Mouse (Mus musculus) fat pad, adult 2 months (tissue): Measurements from ENCODE around the gene Agbl4.

Source experiments
- DNase-seq: peaks from one replicate; pipeline ENCODE4 v3.0.0-alpha.2; 2011; ENCODE audit warnings: low read depth, low spot score; ENCODE audit errors: extremely low read depth

The Agbl4 gene

DNA sequence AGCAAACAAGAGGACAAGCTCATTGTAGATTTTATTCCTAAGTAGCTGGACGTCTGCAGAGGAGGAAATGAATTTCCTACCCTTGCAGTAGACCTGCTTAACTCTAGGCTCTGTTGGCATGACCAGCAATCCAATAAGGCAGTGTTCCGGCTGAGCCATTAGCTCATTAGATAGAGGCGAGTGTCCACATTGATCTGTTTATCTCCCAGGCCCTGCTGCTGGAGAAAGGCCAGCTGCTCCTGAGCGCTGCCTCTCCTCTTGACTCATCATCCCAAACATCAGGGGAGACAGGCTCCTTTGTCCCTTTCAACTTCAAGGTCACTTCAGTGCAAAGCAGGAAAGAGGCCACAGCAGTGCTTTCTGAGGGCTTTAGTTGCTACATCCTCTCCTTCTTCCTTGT, 858.0 kb downstream of the Agbl4 start:
- no peak for DNase-seq

GRCm38 (mm10) chr4:111256931-111257330, 859.5 kb downstream of the Agbl4 start:
- DNase-seq = no peak

DNA sequence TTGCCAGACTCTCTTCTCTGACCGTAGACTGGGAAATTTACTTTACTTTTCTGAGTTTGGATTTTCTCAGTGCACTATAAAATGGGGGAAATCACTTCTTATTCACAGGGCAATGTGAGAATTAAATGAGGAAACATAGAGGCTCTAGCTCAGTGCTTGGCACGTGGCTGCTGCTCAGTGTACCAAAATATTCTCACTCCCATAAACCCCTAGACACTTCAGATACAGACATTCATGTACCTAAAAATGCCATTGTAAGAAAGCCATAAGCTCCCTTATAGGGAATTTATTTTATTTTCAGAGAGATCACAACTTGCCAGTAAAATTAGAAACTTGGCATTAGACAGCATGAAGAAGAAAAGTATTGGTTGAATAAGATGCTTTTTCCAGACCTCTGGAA, 883.5 kb downstream of the Agbl4 start:
- DNase-seq = no peak

DNA sequence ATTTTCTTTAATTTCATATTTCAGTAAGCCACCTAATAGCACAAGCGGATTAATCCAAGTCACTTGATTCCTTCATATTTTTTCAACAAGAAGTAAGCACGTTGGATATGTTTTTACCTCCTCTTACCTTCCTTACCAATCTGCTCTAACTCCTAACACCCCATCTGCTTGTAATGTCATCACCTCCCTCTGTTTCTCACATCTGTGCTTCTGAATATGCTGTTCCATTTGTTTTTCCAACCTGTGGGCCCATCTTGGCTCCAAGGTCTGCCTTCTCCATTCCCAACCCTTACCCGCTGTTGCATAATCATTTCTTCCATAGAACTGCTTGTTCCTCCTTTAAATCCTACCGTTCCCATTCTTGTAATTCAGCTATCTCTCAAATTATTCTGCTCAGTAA, 884.4 kb downstream of the Agbl4 start:
- DNase-seq = no peak

GRCm38 (mm10) chr4:111284625-111285024, 887.2 kb downstream of the Agbl4 start:
- no peak for DNase-seq

GRCm38 (mm10) chr4:111294528-111295241, 897.2 kb downstream of the Agbl4 start:
- no peak for DNase-seq

DNA sequence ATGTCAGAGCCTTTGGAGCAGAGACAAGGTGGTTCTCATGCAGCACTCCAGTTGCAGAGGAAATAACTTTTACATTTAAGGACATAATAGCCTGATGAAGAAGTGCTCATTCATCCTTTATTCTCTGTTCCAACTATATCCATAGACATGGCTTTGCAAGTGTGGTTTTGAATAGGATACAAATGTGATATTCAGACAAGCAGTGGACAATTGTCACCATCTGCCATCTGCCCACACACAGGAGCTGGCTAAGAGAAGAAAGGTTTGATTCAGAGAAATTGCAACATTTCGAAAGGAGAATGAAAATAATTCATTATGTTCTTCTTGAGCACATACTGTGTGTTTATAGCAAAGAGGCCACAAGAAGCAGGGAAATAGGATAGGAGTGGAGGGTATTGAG, 909.1 kb downstream of the Agbl4 start:
- DNase-seq = no peak

DNA sequence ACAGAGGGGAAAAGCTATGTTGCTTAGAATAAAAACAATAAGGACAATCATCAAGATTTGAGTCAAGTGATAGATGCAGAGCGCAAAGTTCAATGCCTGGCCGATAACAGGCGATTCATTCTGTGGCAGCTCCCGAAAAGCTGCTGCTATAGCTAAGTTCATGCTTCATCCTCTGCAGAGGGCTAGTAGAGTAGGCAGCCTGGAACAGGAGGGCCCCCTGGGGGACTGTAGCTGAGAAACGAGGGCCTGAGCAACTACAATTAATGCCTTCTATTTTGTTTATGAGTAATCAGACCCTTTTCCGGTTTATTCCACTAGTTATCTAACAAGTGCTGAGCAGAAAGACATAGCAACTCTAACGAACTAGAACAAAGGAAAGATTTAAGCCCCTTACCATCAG, 909.7 kb downstream of the Agbl4 start:
- DNase-seq = no peak

GRCm38 (mm10) chr4:111307633-111308032, 910.2 kb downstream of the Agbl4 start:
- no peak for DNase-seq

DNA sequence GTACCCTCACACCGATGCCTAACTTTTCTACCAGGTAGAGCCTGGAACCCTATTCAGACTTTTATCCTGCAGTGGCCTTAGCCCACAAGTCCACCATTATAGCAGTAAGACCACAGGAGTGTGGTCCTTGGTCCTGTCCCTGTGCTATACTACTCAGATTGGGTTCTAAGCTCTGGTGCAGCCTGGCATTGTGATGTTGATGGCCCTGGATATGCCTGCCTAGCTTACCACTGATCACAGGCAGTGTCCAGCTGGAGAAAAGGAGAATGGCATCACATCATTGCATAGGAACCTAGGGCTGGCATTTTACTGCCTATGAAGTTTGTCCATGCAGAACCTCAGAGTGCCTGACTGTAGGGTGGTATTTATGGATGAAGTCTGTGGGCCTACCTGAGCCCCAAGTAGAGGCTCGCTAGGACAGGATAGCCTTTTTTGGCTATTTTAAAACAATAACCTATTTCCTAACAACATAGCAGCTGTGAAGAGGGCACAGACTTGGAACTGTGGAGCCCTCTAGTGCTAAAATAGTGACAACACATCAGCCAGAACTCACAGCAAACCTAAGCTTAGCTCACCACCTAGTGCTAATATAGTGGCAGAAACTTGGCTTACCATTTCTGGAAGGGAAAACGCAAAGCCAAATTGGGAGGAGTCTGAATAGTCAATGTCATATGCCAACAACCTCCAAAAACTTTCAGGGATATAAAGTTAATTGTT, 911.3 kb downstream of the Agbl4 start:
- DNase-seq = no peak

DNA sequence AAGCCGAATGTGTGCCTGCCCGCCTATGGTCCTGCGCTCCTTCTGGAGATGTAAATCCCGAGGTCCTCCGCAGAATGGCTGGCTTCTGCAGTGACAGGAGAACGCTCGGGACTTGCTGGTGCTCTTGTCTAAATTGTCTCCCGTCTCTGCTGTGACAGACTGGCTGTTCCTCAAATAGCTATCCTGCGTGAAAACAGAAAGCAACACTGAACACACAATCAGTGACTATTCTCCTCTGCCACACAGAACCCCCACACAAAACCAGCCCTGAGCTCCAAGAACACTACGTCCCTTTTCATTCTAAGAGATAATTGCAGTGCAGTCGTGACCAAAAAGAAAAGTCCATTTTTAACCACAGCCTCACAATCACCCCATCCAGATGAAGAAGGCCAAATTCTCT, 929.6 kb downstream of the Agbl4 start:
- DNase-seq = no peak

DNA sequence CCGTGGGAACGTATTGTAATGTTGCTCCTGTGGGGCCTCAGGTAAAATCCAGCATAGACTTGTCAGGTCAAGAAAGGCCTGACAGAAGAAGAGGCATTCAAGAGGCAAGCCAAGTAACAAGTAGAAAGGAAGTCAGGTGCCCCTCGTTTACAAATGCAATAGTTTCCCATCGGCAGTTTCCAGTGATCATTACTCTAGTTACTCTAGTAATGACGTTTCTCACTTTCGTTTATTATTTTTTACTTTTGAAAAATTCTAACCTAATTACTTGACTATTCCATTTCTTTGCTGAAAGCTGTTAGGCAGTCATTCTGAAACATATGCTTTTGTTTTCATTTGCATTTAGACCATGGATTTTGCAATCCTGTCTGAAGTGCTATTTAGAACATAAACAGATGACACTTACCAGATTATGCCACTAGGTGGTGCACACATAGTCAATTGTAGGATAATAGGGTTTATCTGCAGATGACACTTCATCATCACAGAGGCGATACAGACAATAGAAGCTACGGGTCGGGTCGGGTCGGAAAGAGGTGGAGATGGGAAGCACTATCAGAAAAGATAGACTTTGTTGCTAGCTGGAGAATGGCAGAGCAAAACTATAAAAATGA, 930.4 kb downstream of the Agbl4 start:
- DNase-seq = no peak

- DNase-seq = no peak
Measured at GRCm38 (mm10) chr4:111329501-111329900, 932.0 kb downstream of the Agbl4 start.

DNA sequence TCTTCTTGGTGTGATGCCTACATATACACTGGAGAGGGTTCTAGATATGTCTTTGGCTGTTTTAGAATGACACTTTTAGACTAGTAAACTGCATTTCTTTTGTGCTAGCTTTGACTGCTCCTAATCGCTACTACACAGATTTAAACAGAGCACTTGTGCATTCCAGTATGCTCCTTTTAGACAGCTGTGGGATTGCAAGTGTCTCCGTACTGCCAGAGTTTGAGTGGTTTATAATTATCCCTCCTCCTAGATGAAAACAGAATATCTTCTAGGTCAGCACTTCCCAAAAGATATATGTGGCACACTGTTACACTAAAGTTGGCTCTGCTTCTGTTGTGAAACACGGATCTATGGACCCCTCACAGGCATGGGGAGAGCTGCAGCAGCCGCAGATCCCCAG, 935.4 kb downstream of the Agbl4 start:
- DNase-seq = no peak

DNA sequence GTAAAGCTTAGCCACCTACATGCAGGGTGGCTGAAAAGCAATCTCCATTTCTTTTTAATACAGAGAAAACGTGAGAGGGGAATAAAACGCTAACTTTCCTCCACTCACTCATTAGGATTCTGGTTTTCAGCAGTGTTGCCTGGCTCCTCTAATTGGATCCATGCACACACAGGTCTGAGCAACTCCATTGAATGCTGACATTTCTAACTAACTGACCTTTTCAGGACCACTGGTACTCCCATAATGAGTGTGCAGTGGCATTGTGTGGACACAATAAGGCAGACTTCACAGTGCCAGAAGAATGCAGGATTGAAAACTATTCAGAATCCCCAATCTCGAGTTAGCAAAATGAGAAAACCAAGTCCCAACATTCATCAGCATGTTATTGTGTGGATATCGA, 952.5 kb downstream of the Agbl4 start:
- DNase-seq = no peak

DNA sequence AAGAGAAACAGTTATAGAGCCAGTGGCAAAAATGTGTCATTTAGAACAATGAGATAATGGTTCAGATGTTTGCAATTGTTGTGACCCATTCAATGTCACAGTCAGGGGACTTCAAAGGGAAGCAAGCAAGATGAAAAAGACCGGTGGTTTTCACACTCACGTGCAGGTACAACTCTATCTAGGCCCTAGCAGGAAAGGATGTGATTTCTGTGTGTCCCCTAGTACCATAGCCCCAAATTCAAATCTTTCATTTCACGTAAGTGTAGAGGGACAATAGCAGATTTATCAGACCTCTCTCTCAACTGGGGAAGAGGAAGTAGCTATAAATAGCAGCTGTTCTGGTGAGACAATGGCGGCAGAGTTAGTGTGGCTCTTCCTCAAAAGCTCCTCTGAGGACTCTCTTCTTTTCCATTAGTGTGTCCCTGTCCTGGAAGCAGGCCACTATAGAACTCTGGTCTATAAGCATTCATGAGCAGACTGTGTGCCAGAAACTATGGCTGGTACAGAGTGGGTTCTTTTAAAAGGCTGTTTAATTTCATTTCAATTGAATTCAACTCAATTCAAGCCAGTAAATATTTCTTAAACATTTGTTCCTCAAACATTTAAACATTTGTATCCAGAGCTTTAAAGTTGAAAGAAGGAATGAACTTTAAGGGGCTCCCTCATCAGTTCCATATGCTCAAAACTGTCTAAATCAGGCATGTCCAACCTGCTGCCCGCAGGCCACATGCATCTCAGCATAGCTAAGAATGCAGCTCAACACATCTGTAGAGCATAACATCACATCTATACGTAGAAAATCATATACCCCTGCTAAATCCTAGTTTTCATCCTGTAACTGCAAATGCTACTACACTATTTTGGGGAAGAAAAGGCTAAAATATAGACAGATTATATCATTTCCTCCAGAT, 953.4 kb downstream of the Agbl4 start:
- no peak for DNase-seq

DNA sequence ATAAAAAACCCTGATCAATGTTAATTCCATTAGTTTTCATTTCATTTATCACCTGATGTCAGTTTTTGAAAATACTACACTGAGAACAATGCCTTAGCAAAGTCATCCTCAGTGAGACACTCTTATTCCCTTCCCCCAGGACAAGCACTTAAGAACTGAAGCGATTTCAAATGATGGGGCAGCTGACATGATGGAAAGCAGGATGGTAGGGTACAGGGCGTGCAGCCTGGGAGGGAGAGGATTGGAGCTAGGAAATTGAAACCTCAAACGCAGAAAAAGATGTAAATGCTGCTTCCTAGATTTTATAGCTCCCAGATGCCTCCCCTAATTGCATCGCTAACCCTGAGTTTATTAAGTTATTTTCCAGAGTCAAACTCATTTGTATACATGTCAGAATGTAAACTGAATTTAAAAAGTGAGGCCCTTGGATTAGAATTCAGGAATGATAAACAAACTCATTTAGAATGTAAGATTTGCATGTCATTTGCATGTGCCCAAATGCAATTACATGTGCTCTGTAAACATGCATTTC, 959.2 kb downstream of the Agbl4 start:
- DNase-seq = no peak

- no peak for DNase-seq
Measured at GRCm38 (mm10) chr4:111357176-111357575, 959.7 kb downstream of the Agbl4 start.

DNA sequence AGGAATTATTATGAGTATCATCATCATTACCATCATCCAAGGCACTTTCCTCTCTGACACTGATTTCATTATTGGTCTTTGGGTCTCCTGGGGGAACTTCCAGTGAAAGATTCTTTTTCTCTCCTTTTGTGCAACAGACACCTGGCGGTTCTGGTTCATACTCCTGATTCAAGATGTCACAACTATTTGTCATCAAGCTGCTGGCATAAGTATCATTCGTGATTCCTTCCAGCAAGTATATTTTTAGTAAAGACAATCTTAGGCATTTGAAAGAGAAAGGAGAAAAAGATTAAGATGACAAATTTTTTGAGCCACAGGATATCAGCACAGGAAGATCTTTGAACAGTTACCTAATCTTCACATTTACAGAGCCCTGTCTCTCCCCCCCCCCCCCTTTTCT, 966.7 kb downstream of the Agbl4 start:
- DNase-seq = no peak

DNA sequence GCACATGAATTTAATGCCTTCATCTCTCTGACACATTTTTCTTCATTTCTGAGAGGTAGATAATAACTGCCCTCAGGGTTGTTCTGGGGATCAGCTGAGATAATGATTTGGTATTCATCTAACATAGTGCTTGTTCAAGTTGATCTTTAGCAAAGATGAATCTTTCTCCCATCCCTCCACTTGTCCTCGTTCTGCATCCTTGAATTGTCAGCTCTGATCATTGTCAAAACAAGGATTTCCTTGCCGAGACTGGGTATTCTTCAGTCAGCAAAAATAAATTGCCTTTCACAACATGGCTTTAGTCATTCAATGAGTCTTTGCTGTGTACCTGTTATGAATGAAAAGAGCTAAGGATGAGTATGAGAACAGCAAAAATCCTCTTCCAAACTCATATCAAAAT, 970.3 kb downstream of the Agbl4 start:
- DNase-seq = no peak

DNA sequence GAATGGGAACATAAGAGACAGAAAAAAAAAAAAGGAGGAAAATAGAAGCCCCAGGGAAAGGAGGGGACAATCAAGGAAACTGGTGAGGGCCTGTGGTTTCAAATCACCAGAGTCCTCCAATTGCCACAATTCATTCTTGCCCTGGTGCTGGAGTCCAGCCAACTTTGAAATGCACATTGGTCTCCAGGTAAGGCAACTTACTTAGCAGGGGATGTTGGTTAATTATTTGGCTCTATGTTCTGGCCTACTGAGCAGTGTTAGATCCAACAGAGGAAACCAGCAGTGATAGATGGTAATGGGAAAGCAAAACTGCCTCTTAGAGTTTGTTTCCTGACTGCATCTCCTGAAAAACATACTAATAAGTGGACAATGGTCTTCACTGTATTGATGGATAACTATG, 979.7 kb downstream of the Agbl4 start:
- no peak for DNase-seq
